20 mouse cellular contexts compared by ENCODE assay signal in genomic region chr2:52670733-52671132, GRCm38 (mm10). TPM values are rescaled to one million over a fixed set of nuclear protein-coding genes. Genes with fewer than 3 reads are reported as not detected.
DNase-seq lines count a peak whose midpoint lies in the region; ATAC-seq and TF ChIP-seq lines count a peak whose summit lies in the region.
"Had no signal": no experiment of that assay in that cellular context is flagged by ENCODE, and none has a peak within 500 bp of the region (broad histone marks: within the 10 kb centered on the region; RNA-seq: fewer than 3 reads in every experiment).

No protein-coding gene starts in this region.

- no peaks in the 10 kb centered on the region; the same call in 1 of the 2 replicates for H3K4me1 ChIP-seq in heart, embryonic 11.5 days (ENCODE audit: control insufficient read depth, insufficient read depth, low read length)
- no peaks in the 10 kb centered on the region for H3K4me1 ChIP-seq in kidney, adult 2 months (ENCODE audit: control insufficient read depth, insufficient read depth, low read length)

- ATAC-seq in heart, embryonic 11.5 days (replicated peaks; ENCODE audit: insufficient number of reproducible peaks, low FRiP score, low TSS enrichment), result no peak
- ATAC-seq: activated CD4-positive, CD25-positive, alpha-beta regulatory T cell, adult 4 months; intestine, embryonic 16.5 days had no signal

- DNase-seq in layer of hippocampus, adult 11-12 months (ENCODE audit: low spot score), result peak; percentile 54
- no peak for DNase-seq in layer of hippocampus, adult 9-10 months (ENCODE audit: low spot score)
- DNase-seq in cerebellum, adult 9-11 months, result peak; percentile 74
- peak in 1 of 2 experiments; percentile 55 for DNase-seq in left cerebral cortex, adult 2 months (ENCODE audit: extremely low spot score in 1 of 2, low spot score in 2 of 2)
- peak; percentile 33 for DNase-seq in right cerebral cortex, postnatal 14 days
- no peak for DNase-seq in urinary bladder, postnatal 14 days (ENCODE audit: low spot score)
- no peak for DNase-seq in kidney, adult 2 months
- DNase-seq: adrenal gland, postnatal 36 days; heart, adult 11 months; kidney, postnatal 10 days; lung, embryonic 14.5 days; midbrain, embryonic 14.5 days had no signal

- 83% methylated on average over 5 of the region's 5 CpGs for WGBS in heart, embryonic 11.5 days (ENCODE audit: insufficient replicate concordance)
- 91% methylated on average over 5 of the region's 5 CpGs for WGBS in kidney, adult 2 months

- H3K36me3 ChIP-seq in heart, embryonic 11.5 days (ENCODE audit: control insufficient read depth, insufficient read depth, low read length), result no peaks in the 10 kb centered on the region
- no peaks in the 10 kb centered on the region for H3K36me3 ChIP-seq in kidney, adult 2 months (ENCODE audit: control insufficient read depth, insufficient read depth, low read length)
- H3K36me3 ChIP-seq: embryonic facial prominence, embryonic 13.5 days; forebrain, embryonic 10.5 days; heart, embryonic 15.5 days; hindbrain, embryonic 12.5 days had no signal

- peak overlapping the region; percentile 57; the same call in 1 of the 2 replicates for H3K27ac ChIP-seq in left cerebral cortex, adult 2 months
- H3K27ac ChIP-seq in heart, embryonic 11.5 days (ENCODE audit: low read depth, low read length), result no peak overlapping the region
- H3K27ac ChIP-seq in kidney, adult 2 months (ENCODE audit: insufficient read depth, low read depth, low read length), result no peak overlapping the region
- H3K27ac ChIP-seq: embryonic facial prominence, embryonic 13.5 days; forebrain, embryonic 10.5 days; heart, embryonic 15.5 days; hindbrain, embryonic 12.5 days had no signal

- intact Hi-C loops in left cerebral cortex, adult 2 months (cut with DNase I), result loop anchor here (2.0 to 5.0 kb wide), 2 partner anchors 14 to 33 kb away; no protein-coding TSS in a partner anchor

- TF ChIP-seq CTCF in left cerebral cortex, adult 2 months (IDR thresholded peaks at IDR 0.05), result no peak
- no peak for TF ChIP-seq CTCF in kidney, adult 2 months (conservative IDR thresholded peaks at IDR 0.05; ENCODE audit: insufficient read depth, insufficient read length, low read depth, low read length)

- peaks cover 11% of the 10 kb centered on the region for H3K27me3 ChIP-seq in heart, embryonic 11.5 days (ENCODE audit: control insufficient read depth, insufficient read depth, low read length)
- no peaks in the 10 kb centered on the region for H3K27me3 ChIP-seq in kidney, adult 2 months (replicated peaks; ENCODE audit: control insufficient read depth, insufficient read depth, low read length)

- H3K4me3 ChIP-seq in left cerebral cortex, adult 2 months, result no peak overlapping the region
- H3K4me3 ChIP-seq in heart, embryonic 11.5 days (ENCODE audit: low read depth, low read length), result no peak overlapping the region
- no peak overlapping the region for H3K4me3 ChIP-seq in kidney, adult 2 months (ENCODE audit: insufficient read depth, low read depth, low read length)
- H3K4me3 ChIP-seq: embryonic facial prominence, embryonic 13.5 days; forebrain, embryonic 10.5 days; heart, embryonic 15.5 days; hindbrain, embryonic 12.5 days had no signal

- no peaks in the 10 kb centered on the region for H3K9me3 ChIP-seq in heart, embryonic 11.5 days (replicated peaks; ENCODE audit: control insufficient read depth, low read length)
- H3K9me3 ChIP-seq: embryonic facial prominence, embryonic 13.5 days; forebrain, embryonic 10.5 days; heart, embryonic 15.5 days; hindbrain, embryonic 12.5 days had no signal

- H3K9ac ChIP-seq in heart, embryonic 11.5 days (ENCODE audit: low read depth, low read length), result no peak overlapping the region
- H3K9ac ChIP-seq: embryonic facial prominence, embryonic 13.5 days; heart, embryonic 15.5 days; hindbrain, embryonic 12.5 days; lung, embryonic 14.5 days had no signal

- no peak for TF ChIP-seq POLR2A in kidney, adult 2 months (IDR thresholded peaks at IDR 0.05; ENCODE audit: low read depth, low read length)

- no peak overlapping the region for H3K4me2 ChIP-seq in heart, embryonic 11.5 days
- H3K4me2 ChIP-seq: embryonic facial prominence, embryonic 13.5 days; heart, embryonic 15.5 days; hindbrain, embryonic 12.5 days; liver, embryonic 11.5 days; lung, embryonic 14.5 days had no signal

RNA-seq across cellular contexts. Expression of gene Cacnb4, which starts 5.9 kb away (rescaled TPM):
- 100 to 1,000 TPM; 166 to 176 TPM for total RNA-seq in left cerebral cortex, adult 2 months (2021)
- 0.30 and 0.37 TPM in 2 replicates for polyA plus RNA-seq in heart, embryonic 11.5 days (2014; fragmentation: Nextera tagmentation; extraction: Ambion mirVana)
- polyA plus RNA-seq in kidney, adult 2 months (2012; rRNA removed), result 1.0 and 1.1 TPM in 2 replicates

Comparison
In these comparisons a context has a peak if more than half of its experiments do, and no peak if none do; other contexts are left out.
1. DNase-seq: peak in layer of hippocampus, adult 11-12 months (single experiment), cerebellum, adult 9-11 months (single experiment) and right cerebral cortex, postnatal 14 days (single experiment); none in layer of hippocampus, adult 9-10 months (single experiment), urinary bladder, postnatal 14 days (single experiment) and kidney, adult 2 months (single experiment).